Mouse (Mus musculus) limb, embryonic 15.5 days (tissue): ENCODE measurements around the gene Sbf1. TPM values are rescaled to one million over a fixed set of nuclear protein-coding genes. Genes with fewer than 3 reads are reported as not detected.
A peak's percentile ranks its signal among the peaks of the same experiment; 100 is the strongest.

ENCODE experiments used
- ATAC-seq: fragments of 200-750 bp; cut with Nextera tagmentation; 2 replicates; pipeline ENCODE4 v1.8.0; 2017; ENCODE audit warnings: low read depth, moderate TSS enrichment; ENCODE audit not compliant: insufficient number of reproducible peaks, low FRiP score, low TSS enrichment
- H3K27ac ChIP-seq: fragments of 300-500 bp; sonication (generic); 2 replicates; pipeline ENCODE4 v1.5.1; 2015; ENCODE audit warnings: moderate library complexity, mild to moderate bottlenecking, inconsistent platforms
- H3K27me3 ChIP-seq: fragments of 300-500 bp; sonication (generic); 2 replicates; pipeline ENCODE4 v1.6.1; 2015; ENCODE audit warnings: inconsistent platforms
- H3K36me3 ChIP-seq: fragments of 300-500 bp; sonication (generic); 2 replicates; pipeline ENCODE4 v1.6.1; 2015; ENCODE audit warnings: inconsistent platforms
- H3K4me1 ChIP-seq: fragments of 300-500 bp; sonication (generic); 2 replicates; pipeline ENCODE4 v1.6.1; 2015; ENCODE audit warnings: inconsistent platforms
- H3K4me2 ChIP-seq: fragments of 300-500 bp; sonication (generic); 2 replicates; pipeline ENCODE4 v1.6.1; 2015; ENCODE audit warnings: mild to moderate bottlenecking, inconsistent platforms
- H3K4me3 ChIP-seq: fragments of 300-500 bp; sonication (generic); 2 replicates; pipeline ENCODE4 v1.5.1; 2015; ENCODE audit warnings: mild to moderate bottlenecking, inconsistent platforms
- H3K9ac ChIP-seq: fragments of 300-500 bp; sonication (generic); 2 replicates; pipeline ENCODE4 v1.6.1; 2015; ENCODE audit warnings: inconsistent platforms
- H3K9me3 ChIP-seq: fragments of 300-500 bp; sonication (generic); 2 replicates; pipeline ENCODE4 v1.6.1; 2016; ENCODE audit warnings: inconsistent platforms
- WGBS: fragments of 180-500 bp; shearing (Covaris S2); methylation state at CpG from one replicate; pipeline ENCODE4 v1.1.7; 2015; 5-methylcytosine and 5-hydroxymethylcytosine counted together
- polyA plus RNA-seq: library from polyadenylated mRNA; unstranded; fragments of >200 nt; fragmentation: Nextera tagmentation; extraction: Ambion mirVana; gene quantifications from 2 replicates; pipeline ENCODE4 v1.2.1, GENCODE M21; 2015

Gene Sbf1
- polyA plus RNA-seq = 50.9 and 55.3 TPM in 2 replicates

DNA sequence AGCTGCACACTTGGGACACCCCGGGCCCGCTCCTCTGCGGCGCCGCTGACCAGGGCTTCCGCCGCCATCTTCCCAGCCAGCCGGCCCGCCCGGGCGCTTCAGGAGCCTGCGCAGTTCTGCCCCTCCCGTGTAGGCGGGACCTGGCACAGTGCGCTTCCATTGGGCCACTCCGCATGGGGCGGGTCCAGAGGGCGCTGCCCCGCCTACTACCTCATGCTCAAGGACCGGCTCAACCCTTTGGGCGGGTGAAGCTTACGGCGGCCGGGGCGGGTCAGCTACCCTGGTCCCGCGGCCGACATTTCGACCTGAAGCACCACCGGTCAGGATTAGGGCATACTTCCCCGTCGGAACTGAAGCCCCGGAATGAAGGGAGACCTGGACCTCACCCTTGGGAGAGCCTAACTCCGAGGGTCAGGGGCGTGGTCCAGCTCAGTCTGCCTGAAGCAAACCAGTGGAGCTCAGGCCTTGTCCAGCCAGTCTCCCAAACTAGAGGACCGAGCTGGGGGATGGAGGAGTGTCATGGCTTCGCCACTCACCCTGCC is at the start of gene Sbf1:
Gene Sbf1 (minus strand): TSS at position 122 of the 542 bp plus-strand sequence.
- peak; percentile 99 for ATAC-seq
- H3K36me3 ChIP-seq = no peaks in the 10 kb centered on the region
- WGBS = under 1% methylated on average over 37 of the region's 37 CpGs
- H3K4me3 ChIP-seq = peak within 1 kb of the TSS; percentile 98
- no peaks in the 10 kb centered on the region for H3K27me3 ChIP-seq
- peak within 1 kb of the TSS; percentile 74 for H3K4me2 ChIP-seq
- no peaks in the 10 kb centered on the region for H3K9me3 ChIP-seq
- peak within 1 kb of the TSS; percentile 87 for H3K9ac ChIP-seq
- peaks cover 40% of the 10 kb centered on the region for H3K4me1 ChIP-seq
- peak within 1 kb of the TSS; percentile 80 for H3K27ac ChIP-seq

- Histone ChIP-seq H3K9ac (no peak overlapping the region), H3K4me3 (no peak overlapping the region), H3K27me3 (no peaks in the 10 kb centered on the region), H3K27ac (no peak overlapping the region), H3K4me2 (no peak overlapping the region), H3K4me1 (peaks cover 3% of the 10 kb centered on the region), H3K36me3 (peaks cover 84% of the 10 kb centered on the region), H3K9me3 (no peaks in the 10 kb centered on the region)
- no peak for ATAC-seq
- 81% methylated on average over 7 of the region's 7 CpGs for WGBS
These were observed 47.9 kb upstream of the Sbf1 start for GRCm38 (mm10) chr15:89363051-89363450.

GRCm38 (mm10) chr15:89358784-89359183 is 43.7 kb upstream of the Sbf1 start:
- Histone ChIP-seq H3K9ac (no peak overlapping the region), H3K4me3 (no peak overlapping the region), H3K9me3 (no peaks in the 10 kb centered on the region), H3K27ac (no peak overlapping the region), H3K4me1 (peaks cover 27% of the 10 kb centered on the region), H3K36me3 (peaks cover 42% of the 10 kb centered on the region), H3K27me3 (no peaks in the 10 kb centered on the region), H3K4me2 (no peak overlapping the region)
- ATAC-seq = no peak
- WGBS = 76% methylated on average over 3 of the region's 3 CpGs

- ATAC-seq = peak; percentile 50; the same call in 1 of the 2 replicates
- Histone ChIP-seq H3K9ac (peak overlapping the region; percentile 80), H3K27me3 (no peaks in the 10 kb centered on the region), H3K4me1 (peaks cover 30% of the 10 kb centered on the region), H3K4me2 (peak overlapping the region; percentile 69), H3K36me3 (peaks cover 39% of the 10 kb centered on the region), H3K4me3 (peak overlapping the region; percentile 80), H3K9me3 (no peaks in the 10 kb centered on the region), H3K27ac (peak overlapping the region; percentile 95)
- WGBS = 0% methylated on average over 15 of the region's 15 CpGs
These were observed 41.3 kb upstream of the Sbf1 start for GRCm38 (mm10) chr15:89356372-89356771.

GRCm38 (mm10) chr15:89355241-89356187 is 40.4 kb upstream of the Sbf1 start, which contains the start of the genes Lmf2 and Ncaph2:
Gene Lmf2, minus strand, starts transcription at chr15:89355659.
Gene Ncaph2, plus strand, starts transcription at chr15:89355719.
- Histone ChIP-seq H3K27me3 (no peaks in the 10 kb centered on the region), H3K9ac (peak within 1 kb of the TSS; percentile 86), H3K9me3 (no peaks in the 10 kb centered on the region), H3K4me3 (peak within 1 kb of the TSS; percentile 80), H3K27ac (peak within 1 kb of the TSS; percentile 95), H3K36me3 (peaks cover 39% of the 10 kb centered on the region), H3K4me1 (peaks cover 30% of the 10 kb centered on the region), H3K4me2 (peak within 1 kb of the TSS; percentile 72)
- ATAC-seq = peak; percentile 90
- under 1% methylated on average over 64 of the region's 64 CpGs for WGBS

DNA sequence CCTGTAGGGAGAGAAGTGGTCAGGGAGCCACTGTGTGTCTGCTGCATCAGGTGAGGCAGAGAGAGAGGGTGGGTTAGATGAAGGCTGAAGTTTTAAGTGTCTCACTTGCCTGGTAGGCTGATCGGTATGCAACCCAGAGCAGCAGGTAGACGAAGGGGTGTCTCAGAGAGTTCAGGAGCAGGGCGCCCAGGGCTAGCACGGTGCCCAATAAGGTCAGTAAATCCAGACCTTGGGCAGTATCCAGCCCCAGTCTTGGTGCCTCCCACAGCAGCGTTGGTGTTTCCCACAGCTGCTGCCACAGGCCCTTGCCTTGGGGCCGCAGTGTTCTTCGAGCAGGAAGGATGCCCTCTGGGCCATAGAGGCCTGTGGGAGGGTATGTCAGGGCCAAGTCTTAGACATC is 39.3 kb upstream of the Sbf1 start:
- H3K27me3 ChIP-seq = no peaks in the 10 kb centered on the region
- H3K4me1 ChIP-seq = peaks cover 30% of the 10 kb centered on the region
- peak overlapping the region; percentile 72 for H3K4me2 ChIP-seq
- peak overlapping the region; percentile 86 for H3K9ac ChIP-seq
- H3K4me3 ChIP-seq = peak overlapping the region; percentile 80
- no peak overlapping the region; the same call in 1 of the 2 replicates for H3K27ac ChIP-seq
- ATAC-seq = no peak
- WGBS = 74% methylated on average over 7 of the region's 7 CpGs
- peaks cover 42% of the 10 kb centered on the region for H3K36me3 ChIP-seq
- no peaks in the 10 kb centered on the region for H3K9me3 ChIP-seq

DNA sequence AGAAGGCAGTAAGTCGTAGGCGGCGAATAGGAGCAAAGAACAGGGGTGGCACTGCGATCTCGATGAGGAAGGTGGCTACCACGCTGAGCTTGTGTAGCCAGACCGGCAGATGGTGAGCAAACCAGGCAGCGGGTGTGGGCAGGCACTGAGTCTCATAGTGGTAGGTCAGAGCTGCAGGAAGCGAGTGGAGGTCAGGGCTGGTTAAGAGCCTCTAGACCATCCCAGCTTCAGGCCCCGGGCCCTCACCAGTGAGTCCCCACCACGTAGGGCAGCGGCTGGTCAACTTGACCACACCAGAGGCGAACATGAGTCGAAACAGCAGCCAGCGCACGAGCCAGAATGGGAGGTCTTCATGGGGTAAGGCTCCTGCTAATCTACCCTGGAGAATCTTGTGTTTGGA is 38.7 kb upstream of the Sbf1 start:
- peaks cover 30% of the 10 kb centered on the region for H3K4me1 ChIP-seq
- H3K4me2 ChIP-seq = no peak overlapping the region
- WGBS = 97% methylated on average over 16 of the region's 16 CpGs
- no peak overlapping the region for H3K27ac ChIP-seq
- H3K4me3 ChIP-seq = peak overlapping the region; percentile 80; the same call in 1 of the 2 replicates
- H3K9me3 ChIP-seq = no peaks in the 10 kb centered on the region
- no peak for ATAC-seq
- H3K9ac ChIP-seq = no peak overlapping the region
- H3K27me3 ChIP-seq = no peaks in the 10 kb centered on the region
- H3K36me3 ChIP-seq = peaks cover 42% of the 10 kb centered on the region

DNA sequence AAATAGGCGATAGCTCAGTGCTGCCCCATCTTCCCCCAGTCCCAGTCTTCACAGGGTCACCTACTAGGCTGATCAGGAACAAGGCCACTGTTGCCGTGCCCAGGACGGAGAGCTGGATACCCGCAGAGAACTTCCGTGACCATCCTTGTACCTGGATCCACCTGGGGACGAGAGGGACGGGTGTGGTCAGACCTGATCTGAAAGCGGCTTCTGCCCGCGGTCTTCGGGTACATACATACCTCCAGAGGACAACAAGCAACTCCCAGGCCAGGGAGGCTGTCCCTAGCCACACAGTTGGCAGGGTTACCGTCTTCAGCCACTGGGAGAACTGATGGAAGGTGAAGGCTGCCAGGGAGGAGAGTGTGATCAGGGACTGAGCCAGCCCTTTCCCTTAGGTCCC is 37.7 kb upstream of the Sbf1 start:
- Histone ChIP-seq H3K4me2 (no peak overlapping the region), H3K4me3 (no peak overlapping the region), H3K27me3 (no peaks in the 10 kb centered on the region), H3K27ac (no peak overlapping the region), H3K36me3 (peaks cover 45% of the 10 kb centered on the region), H3K9me3 (no peaks in the 10 kb centered on the region), H3K9ac (0 out of 2 replicates have a peak overlapping the region, but pooled peaks have one; percentile 17), H3K4me1 (peaks cover 25% of the 10 kb centered on the region)
- no peak for ATAC-seq
- 96% methylated on average over 12 of the region's 12 CpGs for WGBS

DNA sequence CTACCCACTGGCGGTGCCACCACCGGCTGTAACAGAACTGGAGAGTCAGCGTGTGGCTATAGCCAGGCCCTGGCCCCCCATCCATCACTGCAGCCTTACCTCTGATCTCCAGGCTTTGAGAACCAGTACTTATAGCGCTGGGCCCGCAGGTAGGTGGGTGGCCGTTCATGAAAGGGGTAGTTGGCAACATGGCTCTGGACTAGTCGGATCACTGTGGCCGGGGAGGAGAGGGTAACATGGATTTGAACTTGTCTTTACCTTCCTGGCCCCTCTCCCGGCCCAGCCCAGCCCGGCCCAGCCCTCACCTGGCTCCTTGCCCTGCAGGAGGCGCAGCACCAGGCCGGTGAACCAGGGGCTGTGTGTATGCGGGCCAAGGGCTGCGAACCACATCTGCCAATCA is 36.9 kb upstream of the Sbf1 start:
- Histone ChIP-seq H3K27ac (no peak overlapping the region), H3K36me3 (peaks cover 45% of the 10 kb centered on the region), H3K27me3 (no peaks in the 10 kb centered on the region), H3K9me3 (no peaks in the 10 kb centered on the region), H3K4me1 (peaks cover 19% of the 10 kb centered on the region), H3K4me2 (no peak overlapping the region), H3K9ac (no peak overlapping the region), H3K4me3 (no peak overlapping the region)
- 95% methylated on average over 14 of the region's 14 CpGs for WGBS
- ATAC-seq = no peak

DNA sequence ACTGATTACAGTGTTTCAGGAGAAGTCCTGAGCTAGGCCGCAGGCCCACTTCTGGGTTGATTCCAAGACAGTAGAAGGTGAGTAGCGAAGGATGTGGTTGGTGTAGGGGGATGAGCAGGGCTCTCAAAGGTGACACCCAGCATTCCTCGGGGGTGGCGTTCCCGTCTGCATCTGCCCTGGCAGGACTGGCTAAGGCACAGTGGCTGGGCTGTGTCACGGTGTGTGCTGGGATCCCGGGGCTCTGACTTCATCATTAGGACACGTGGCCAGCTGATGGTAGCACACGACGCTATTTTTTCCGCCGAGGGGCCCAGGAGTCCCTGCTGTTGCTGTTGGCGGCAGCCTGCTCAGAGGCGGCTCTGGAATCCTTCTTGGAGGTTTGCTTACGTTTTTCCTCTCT is 36.2 kb upstream of the Sbf1 start:
- Histone ChIP-seq H3K4me3 (no peak overlapping the region), H3K4me1 (peaks cover 16% of the 10 kb centered on the region), H3K27me3 (no peaks in the 10 kb centered on the region), H3K9ac (no peak overlapping the region), H3K27ac (no peak overlapping the region), H3K9me3 (no peaks in the 10 kb centered on the region), H3K4me2 (no peak overlapping the region), H3K36me3 (peaks cover 45% of the 10 kb centered on the region)
- 88% methylated on average over 15 of the region's 15 CpGs for WGBS
- ATAC-seq = no peak

- Histone ChIP-seq H3K4me3 (no peak overlapping the region), H3K4me1 (peaks cover 16% of the 10 kb centered on the region), H3K4me2 (no peak overlapping the region), H3K36me3 (peaks cover 45% of the 10 kb centered on the region), H3K27me3 (no peaks in the 10 kb centered on the region), H3K27ac (no peak overlapping the region), H3K9ac (no peak overlapping the region), H3K9me3 (no peaks in the 10 kb centered on the region)
- no peak for ATAC-seq
- WGBS = 77% methylated on average over 5 of the region's 5 CpGs
These were observed 35.3 kb upstream of the Sbf1 start for GRCm38 (mm10) chr15:89350447-89350846.

DNA sequence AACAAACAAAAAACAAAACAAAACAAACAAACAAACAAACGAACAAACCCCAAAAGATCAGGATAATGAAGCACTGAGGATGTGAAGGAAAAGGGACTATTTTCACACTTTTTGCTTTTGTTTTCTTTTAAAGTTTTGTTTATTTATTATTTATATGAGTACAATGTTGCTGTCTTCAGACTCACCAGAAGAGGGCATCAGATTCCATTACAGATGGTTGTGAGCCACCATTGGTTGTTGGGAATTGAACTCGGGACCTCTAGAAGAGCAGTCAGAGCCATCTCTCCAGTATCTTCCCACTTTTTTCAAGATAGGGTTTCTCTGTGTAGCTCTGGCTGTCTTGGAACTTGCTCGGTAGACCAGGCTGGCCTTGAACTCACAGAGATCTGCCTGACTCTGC is 28.2 kb upstream of the Sbf1 start:
- no peaks in the 10 kb centered on the region for H3K27me3 ChIP-seq
- 86% methylated on average over 3 of the region's 3 CpGs for WGBS

More for the DNA sequence above, 28.2 kb upstream of the Sbf1 start:
- Histone ChIP-seq H3K27ac (no peak overlapping the region), H3K36me3 (peaks cover 4% of the 10 kb centered on the region; the same call in 1 of the 2 replicates), H3K9ac (no peak overlapping the region), H3K4me1 (no peaks in the 10 kb centered on the region), H3K4me3 (no peak overlapping the region), H3K9me3 (no peaks in the 10 kb centered on the region), H3K4me2 (no peak overlapping the region)
- no peak for ATAC-seq
